Mouse (Mus musculus) midbrain, postnatal 0 days (tissue): ENCODE measurements around the gene Kit. TPM values are rescaled to one million over a fixed set of nuclear protein-coding genes. Genes with fewer than 3 reads are reported as not detected.

ENCODE experiments used
- ATAC-seq: fragments of 200-750 bp; cut with Nextera tagmentation; 2 replicates; pipeline ENCODE4 v1.8.0; 2017; ENCODE audit warnings: moderate number of reproducible peaks, mild to moderate bottlenecking, moderate TSS enrichment, moderate library complexity; ENCODE audit not compliant: low FRiP score
- DNase-seq: peaks from one replicate; pipeline ENCODE4 v3.0.0-alpha.2; 2015; ENCODE audit warnings: low spot score
- H3K27ac ChIP-seq: fragments of 300-500 bp; sonication (generic); 2 replicates; pipeline ENCODE4 v1.5.1; 2014; ENCODE audit warnings: low read depth, mild to moderate bottlenecking, low read length, mixed read lengths
- H3K27me3 ChIP-seq: fragments of 300-500 bp; sonication (generic); 2 replicates; pipeline ENCODE4 v1.6.1; 2014; ENCODE audit warnings: low read length, control low read depth, mixed read lengths; ENCODE audit not compliant: insufficient read depth
- H3K36me3 ChIP-seq: fragments of 300-500 bp; sonication (generic); 2 replicates; pipeline ENCODE4 v1.6.1; 2014; ENCODE audit warnings: low read length, control low read depth, mixed read lengths; ENCODE audit not compliant: insufficient read depth
- H3K4me1 ChIP-seq: fragments of 300-500 bp; sonication (generic); 2 replicates; pipeline ENCODE4 v1.6.1; 2014; ENCODE audit warnings: mild to moderate bottlenecking, control low read depth, antibody characterized with exemption, low read length, mixed read lengths; ENCODE audit not compliant: insufficient read depth
- H3K4me2 ChIP-seq: fragments of 300-500 bp; sonication (generic); 2 replicates; pipeline ENCODE4 v1.6.1; 2014; ENCODE audit warnings: low read depth, mild to moderate bottlenecking, low read length, mixed read lengths; ENCODE audit not compliant: poor library complexity, severe bottlenecking
- H3K4me3 ChIP-seq: fragments of 300-500 bp; sonication (generic); 2 replicates; pipeline ENCODE4 v1.5.1; 2014; ENCODE audit warnings: low read depth, mild to moderate bottlenecking, low read length, moderate library complexity
- H3K9ac ChIP-seq: fragments of 300-500 bp; sonication (generic); replicated peaks from 2 replicates; pipeline ENCODE4 v1.6.1; 2014; ENCODE audit warnings: mild to moderate bottlenecking, low read length, moderate library complexity, mixed read lengths; ENCODE audit not compliant: poor library complexity, severe bottlenecking
- H3K9me3 ChIP-seq: fragments of 300-500 bp; sonication (generic); 2 replicates; pipeline ENCODE4 v1.6.1; 2016; ENCODE audit warnings: low read length, control low read depth
- CTCF ChIP-seq: IDR thresholded peaks from 2 replicates; pipeline ENCODE4 v1.5.1; 2016; ENCODE audit warnings: antibody characterized with exemption, mild to moderate bottlenecking
- WGBS: fragments of 180-500 bp; shearing (Covaris S2); extraction: QIAGEN DNeasy Blood & Tissue Kit; methylation state at CpG from one replicate; pipeline ENCODE4 v1.1.7; 2014; 5-methylcytosine and 5-hydroxymethylcytosine counted together
- polyA plus RNA-seq: library from polyadenylated mRNA; unstranded; fragments of >200 nt; fragmentation: Nextera tagmentation; extraction: Ambion mirVana; gene quantifications from 2 replicates; pipeline ENCODE4 v1.2.1, GENCODE M21; 2015
- total RNA-seq: library from RNA; depleted of rRNA; stranded (reverse); fragments of >200 nt; gene quantifications from 2 replicates; pipeline ENCODE4 v1.2.3, GENCODE M21; 2014

Gene Kit
- total and polyA plus RNA-seq, 2 experiments from 2014 or later, result 29.9 to 51.6 TPM

GRCm38 (mm10) chr5:75574151-75574851, 415 bp upstream of the Kit start:
- H3K27me3 ChIP-seq, result 0 out of 2 replicates have a peak, but pooled peaks cover 4% of the 10 kb centered on the region
- peak; percentile 26; the same call in 1 of the 2 replicates for TF ChIP-seq CTCF
- H3K4me2 ChIP-seq, result peak overlapping the region; percentile 75
- peak overlapping the region; percentile 55 for H3K4me3 ChIP-seq
- H3K27ac ChIP-seq, result peak overlapping the region; percentile 39; the same call in 1 of the 2 replicates
- DNase-seq (peak; percentile 31), ATAC-seq (peak; percentile 12)
- H3K9me3 ChIP-seq, result no peaks in the 10 kb centered on the region
- H3K4me1 ChIP-seq, result 0 out of 2 replicates have a peak, but pooled peaks cover 3% of the 10 kb centered on the region
- no peaks in the 10 kb centered on the region for H3K36me3 ChIP-seq
- 2% methylated on average over 27 of the region's 27 CpGs for WGBS
- H3K9ac ChIP-seq, result peak overlapping the region; percentile 59

- H3K4me1 ChIP-seq, result 0 out of 2 replicates have a peak, but pooled peaks cover 3% of the 10 kb centered on the region
- DNase-seq, result peak; percentile 88
- 0 out of 2 replicates have a peak, but pooled peaks cover 4% of the 10 kb centered on the region for H3K27me3 ChIP-seq
- H3K4me3 ChIP-seq, result peak overlapping the region; percentile 55
- no peaks in the 10 kb centered on the region for H3K9me3 ChIP-seq
- no peaks in the 10 kb centered on the region for H3K36me3 ChIP-seq
- peak overlapping the region; percentile 75 for H3K4me2 ChIP-seq
- ATAC-seq, result peak; percentile 82
- peak overlapping the region; percentile 39 for H3K27ac ChIP-seq
- under 1% methylated on average over 53 of the region's 53 CpGs for WGBS
- TF ChIP-seq CTCF, result peak; percentile 79
- H3K9ac ChIP-seq, result peak overlapping the region; percentile 59
Observed at GRCm38 (mm10) chr5:75575567-75576515, 1.1 kb downstream of the Kit start.

- Histone ChIP-seq H3K4me2 (peak overlapping the region; percentile 75), H3K9ac (peak overlapping the region; percentile 59), H3K27me3 (0 out of 2 replicates have a peak, but pooled peaks cover 4% of the 10 kb centered on the region), H3K4me1 (0 out of 2 replicates have a peak, but pooled peaks cover 3% of the 10 kb centered on the region), H3K36me3 (no peaks in the 10 kb centered on the region), H3K27ac (no peak overlapping the region), H3K9me3 (no peaks in the 10 kb centered on the region), H3K4me3 (peak overlapping the region; percentile 55)
- ATAC-seq (no peak), DNase-seq (no peak)
- 18% methylated on average over 6 of the region's 6 CpGs for WGBS
- no peak for TF ChIP-seq CTCF
Observed at GRCm38 (mm10) chr5:75576741-75577140, 2.0 kb downstream of the Kit start.

- no peak overlapping the region for H3K9ac ChIP-seq
- H3K36me3 ChIP-seq, result no peaks in the 10 kb centered on the region
- H3K27me3 ChIP-seq, result 0 out of 2 replicates have a peak, but pooled peaks cover 4% of the 10 kb centered on the region
- H3K27ac ChIP-seq, result no peak overlapping the region
- H3K4me3 ChIP-seq, result no peak overlapping the region
- 0 out of 2 replicates have a peak, but pooled peaks cover 3% of the 10 kb centered on the region for H3K4me1 ChIP-seq
- ATAC-seq, result no peak
- DNase-seq, result no peak
- 77% methylated on average over 7 of the region's 7 CpGs for WGBS
- H3K4me2 ChIP-seq, result peak overlapping the region; percentile 75
- no peak for TF ChIP-seq CTCF
- H3K9me3 ChIP-seq, result no peaks in the 10 kb centered on the region
Observed at GRCm38 (mm10) chr5:75578141-75578540, 3.4 kb downstream of the Kit start.

GRCm38 (mm10) chr5:75579244-75579643, 4.5 kb downstream of the Kit start:
- Histone ChIP-seq H3K9me3 (no peaks in the 10 kb centered on the region), H3K27me3 (0 out of 2 replicates have a peak, but pooled peaks cover 4% of the 10 kb centered on the region), H3K27ac (no peak overlapping the region), H3K4me1 (0 out of 2 replicates have a peak, but pooled peaks cover 3% of the 10 kb centered on the region), H3K4me3 (no peak overlapping the region), H3K4me2 (no peak overlapping the region), H3K9ac (no peak overlapping the region), H3K36me3 (no peaks in the 10 kb centered on the region)
- TF ChIP-seq CTCF, result no peak
- ATAC-seq (no peak), DNase-seq (no peak)
- 78% methylated on average over 5 of the region's 5 CpGs for WGBS
